Mouse (Mus musculus): ENCODE results near the gene Gm16485.

Gm16485 gene

DNA sequence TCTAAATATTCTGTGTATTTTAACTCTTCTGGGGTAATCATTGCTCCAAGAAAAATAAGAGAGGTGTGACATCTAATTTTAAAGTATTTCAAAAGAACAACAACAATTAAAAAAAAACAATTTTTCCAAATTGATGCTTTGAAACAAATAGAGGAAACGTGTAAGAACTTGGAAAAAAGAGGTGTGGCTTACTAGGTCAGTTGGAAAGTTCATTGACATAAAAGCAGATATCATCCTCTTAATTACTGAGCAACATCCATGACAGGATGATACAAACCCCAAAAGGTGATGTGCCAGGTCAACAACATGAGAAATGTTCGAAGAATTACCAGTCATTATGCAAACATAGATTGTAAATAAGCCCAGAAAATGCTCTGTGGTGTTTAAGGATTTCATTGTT is at the start of gene Gm16485:
TSS of gene Gm16485 (plus strand) at position 301 of the 400 bp plus-strand sequence.
- ChIA-PET CTCF (no interaction called here), POLR2A (no interaction called here)

- ChIA-PET POLR2A (no interaction called here), CTCF (no interaction called here)
Observed at GRCm38 (mm10) chr9:8927561-8927960, 44.0 kb upstream of the Gm16485 start.

GRCm38 (mm10) chr9:8937753-8938152 is 33.8 kb upstream of the Gm16485 start:
- CTCF ChIA-PET = no interaction called here
- POLR2A ChIA-PET = no interaction called here

DNA sequence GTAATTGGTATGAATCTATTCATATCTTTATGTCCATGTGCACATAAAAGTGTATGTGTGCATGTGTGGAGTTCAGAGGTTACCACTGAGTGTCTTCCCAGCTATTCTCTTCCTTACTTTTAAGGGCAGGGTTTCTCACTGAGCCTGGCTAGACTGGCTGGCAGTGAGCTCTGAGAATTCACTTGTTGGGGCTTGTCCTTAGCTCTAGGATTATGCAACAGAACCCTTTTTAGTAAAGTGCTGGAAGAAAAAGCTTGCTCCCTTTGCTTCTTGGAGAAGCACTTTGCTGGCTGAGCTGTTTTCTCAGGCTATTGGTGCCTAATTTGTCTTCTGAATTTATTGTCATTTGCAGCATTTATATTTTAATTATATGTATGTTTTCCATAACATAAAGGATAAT is 18.3 kb upstream of the Gm16485 start:
- ChIA-PET POLR2A (no interaction called here), CTCF (interaction anchor here in 1 of 4 experiments (0.6 kb wide), 1 partner anchor 408 kb away, joined by 3 read pairs; no protein-coding TSS in a partner anchor)

DNA sequence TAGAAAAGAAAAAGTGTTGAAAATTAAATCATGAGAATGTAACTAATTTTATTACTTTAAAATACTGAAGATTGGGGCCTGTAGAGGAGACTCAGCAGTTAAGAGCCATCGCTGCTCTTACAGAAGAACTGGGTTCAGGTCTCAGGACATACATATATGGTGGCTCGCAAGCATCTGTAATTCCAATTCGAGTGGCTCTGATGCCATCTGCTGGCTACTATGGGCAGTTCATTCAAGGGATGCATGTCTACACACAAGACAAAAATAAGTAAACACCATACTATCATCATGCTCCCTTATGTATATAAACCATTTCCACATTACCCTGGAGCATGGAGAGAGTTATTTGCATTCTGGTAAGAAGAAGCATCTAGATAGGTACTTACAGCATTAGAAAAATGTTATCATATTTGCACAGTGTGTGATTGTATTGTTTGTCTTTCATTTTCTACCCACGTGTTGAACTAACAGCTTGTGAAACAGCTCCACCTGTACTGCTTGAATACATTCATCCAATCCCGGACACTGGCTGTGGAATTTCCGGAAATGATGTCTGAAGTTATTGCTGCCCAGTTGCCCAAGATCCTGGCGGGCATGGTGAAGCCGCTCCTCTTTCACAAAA is 7.0 kb upstream of the Gm16485 start:
- POLR2A ChIA-PET = interaction anchor here in 1 of 4 experiments (0.6 kb wide), 1 partner anchor 10 kb away, joined by 3 read pairs; no protein-coding TSS in a partner anchor
- CTCF ChIA-PET = interaction anchor here in 3 of 4 experiments (0.7 to 1.7 kb wide), 6 partner anchors 264 to 738 kb away, joined by 3 to 7 read pairs (median 5); no protein-coding TSS in a partner anchor

DNA sequence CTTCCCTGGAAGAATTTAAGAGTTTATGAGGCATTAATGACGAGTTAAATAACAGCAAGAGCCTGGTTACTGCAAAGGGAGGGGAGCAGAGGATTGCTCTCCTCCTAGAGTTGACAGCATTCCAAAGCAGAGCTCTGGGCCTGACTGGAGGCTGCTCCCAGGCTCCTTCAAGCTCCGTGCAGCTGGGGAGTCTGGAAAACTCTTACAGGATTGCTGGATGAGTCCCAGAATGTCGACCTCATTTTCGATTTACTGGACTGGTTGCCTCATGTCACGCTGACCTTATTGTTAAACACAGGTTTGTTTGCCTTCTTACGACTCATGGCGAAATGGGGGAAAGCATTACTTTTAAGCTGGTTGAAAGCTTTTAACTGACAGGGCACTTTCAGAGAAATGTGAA is 1.4 kb upstream of the Gm16485 start:
- CTCF ChIA-PET = no interaction called here

DNA sequence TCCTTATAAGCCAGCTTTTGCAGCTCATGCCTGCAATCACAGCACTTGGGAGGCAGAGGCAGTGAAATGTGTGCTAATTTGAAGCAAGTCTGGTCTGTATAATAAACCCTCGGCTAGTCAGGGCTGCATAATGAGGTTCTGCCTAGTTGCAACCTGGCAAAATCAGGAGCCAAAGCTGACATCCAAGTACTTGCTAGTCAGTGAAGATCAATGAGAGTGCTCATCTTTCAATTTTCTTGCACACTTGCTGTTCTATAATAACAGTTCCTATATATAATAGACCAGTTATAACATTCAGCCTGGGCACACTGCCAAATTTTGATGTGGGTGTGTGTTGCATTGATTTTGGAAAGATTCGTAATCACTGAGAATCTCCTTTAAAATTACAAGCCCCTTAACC is 6.2 kb downstream of the Gm16485 start:
- ChIA-PET POLR2A (no interaction called here), CTCF (no interaction called here)

More for the DNA sequence above, 1.4 kb upstream of the Gm16485 start:
- POLR2A ChIA-PET = interaction anchor here in 1 of 4 experiments (0.6 kb wide), 1 partner anchor 382 kb away, joined by 3 read pairs; no protein-coding TSS in a partner anchor

- ChIA-PET CTCF (no interaction called here), POLR2A (no interaction called here)
Observed at GRCm38 (mm10) chr9:8982315-8982714, 10.7 kb downstream of the Gm16485 start.

GRCm38 (mm10) chr9:8996494-8996893 is 24.9 kb downstream of the Gm16485 start:
- ChIA-PET POLR2A (no interaction called here), CTCF (no interaction called here)

- ChIA-PET CTCF (no interaction called here), POLR2A (no interaction called here)
Observed at GRCm38 (mm10) chr9:9001170-9001569, 29.6 kb downstream of the Gm16485 start.

DNA sequence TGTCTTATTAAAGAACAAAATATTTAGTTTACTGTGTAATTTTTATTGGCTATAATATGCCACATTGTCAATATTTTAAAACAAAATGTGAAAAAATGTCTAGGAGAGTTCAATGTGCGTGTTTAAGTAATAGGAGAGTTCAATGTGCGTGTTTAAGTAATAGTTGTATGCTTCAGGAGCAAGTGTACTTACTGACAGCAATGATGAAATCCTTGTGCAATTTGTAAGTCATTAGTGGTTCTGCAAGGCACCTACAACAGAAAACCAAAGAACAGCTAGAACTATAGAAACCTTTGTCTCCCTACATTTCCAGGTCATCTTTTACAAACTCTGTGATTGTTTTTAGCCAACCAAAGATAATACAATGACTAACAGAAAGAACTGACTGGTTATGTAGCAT is 43.5 kb downstream of the Gm16485 start:
- POLR2A ChIA-PET = no interaction called here

More for the DNA sequence above, 43.5 kb downstream of the Gm16485 start:
- CTCF ChIA-PET = no interaction called here

Data from embryonic stem cell, embryonic (primary cell).